Mouse (Mus musculus) kidney, postnatal 10 days (tissue): ENCODE data around the gene Olfr517.

Experiments used
- DNase-seq: peaks from one replicate; pipeline ENCODE4 v3.0.0; 2021; ENCODE audit warnings: mixed read lengths

Olfr517 gene

GRCm38 (mm10) chr7:108872279-108872678 lies at the start of gene Olfr517:
Olfr517 (minus strand) TSS chr7:108872379.
- no peak for DNase-seq

- no peak for DNase-seq
Measured at GRCm38 (mm10) chr7:108903969-108904368, 31.8 kb upstream of the Olfr517 start.

- no peak for DNase-seq
Measured at GRCm38 (mm10) chr7:108894320-108894719, 22.1 kb upstream of the Olfr517 start, which contains the start of gene Olfr519. Olfr519 (minus strand) TSS chr7:108894420.

- no peak for DNase-seq
Measured at GRCm38 (mm10) chr7:108884906-108885305, 12.7 kb upstream of the Olfr517 start, which contains the start of gene Olfr518. Olfr518 (minus strand) TSS chr7:108885006.

- no peak for DNase-seq
Measured at GRCm38 (mm10) chr7:108850429-108850828, 21.8 kb downstream of the Olfr517 start, which contains the start of gene Olfr516. Olfr516 (minus strand) TSS chr7:108850529.

- no peak for DNase-seq
Measured at GRCm38 (mm10) chr7:108825897-108826296, 46.3 kb downstream of the Olfr517 start, which contains the start of gene Olfr514. Olfr514 (minus strand) TSS chr7:108825997.
